Mouse (Mus musculus): ENCODE data around the gene Zfp82. TPM values are rescaled to one million over a fixed set of nuclear protein-coding genes. Genes with fewer than 3 reads are reported as not detected.

Gene Zfp82
- total and polyA plus RNA-seq, 3 experiments, result 2.0 to 2.2 TPM; not detected in 1

DNA sequence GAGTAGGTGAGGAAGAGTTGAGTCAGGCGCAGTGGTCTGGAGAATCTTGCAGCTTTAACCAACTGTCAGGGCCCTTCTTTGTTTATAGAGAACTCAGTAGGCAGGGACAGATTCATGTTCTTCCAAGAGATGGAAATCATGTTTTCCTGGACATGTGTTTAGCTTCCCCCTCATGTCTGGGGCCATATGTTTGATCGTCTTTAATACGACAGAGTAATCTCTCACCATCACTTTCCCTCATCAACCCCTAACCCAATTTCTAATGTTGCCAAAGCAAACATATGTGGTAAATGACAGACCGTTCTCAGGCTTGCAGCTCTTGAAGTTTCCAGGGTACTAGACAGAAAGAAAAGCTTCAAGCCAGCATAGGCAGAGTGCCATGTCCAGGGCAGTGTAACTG, 24.6 kb downstream of the Zfp82 start:
- no peak for DNase-seq (ENCODE audit: low read depth, low spot score)
- Histone ChIP-seq H3K79me2 (ENCODE audit: control insufficient read depth, insufficient read depth, low read length, poor library complexity) (no peaks in the 10 kb centered on the region), H3K36me3 (ENCODE audit: control insufficient read depth in 1 of 2, insufficient read depth in 2 of 2, low read length in 2 of 2) (peaks cover 0 to 5% of the 10 kb centered on the region in 2 experiments; a peak in 2 of 4 replicates), H3K9me3 (replicated peaks; ENCODE audit: insufficient read depth, low read length) (no peaks in the 10 kb centered on the region), H3K27me3 (ENCODE audit: control insufficient read depth in 1 of 2, insufficient read depth in 2 of 2, low read length in 2 of 2) (no peaks in the 10 kb centered on the region), H3K4me1 (ENCODE audit: control insufficient read depth in 1 of 2, insufficient read depth in 2 of 2, low read length in 2 of 2) (peaks cover 3 to 4% of the 10 kb centered on the region in 2 experiments; a peak in 3 of 4 replicates), H3K9ac (ENCODE audit: control insufficient read depth, low read depth, low read length, poor library complexity, severe bottlenecking) (no peak overlapping the region), H3K27ac (ENCODE audit: control insufficient read depth, low read depth, low read length) (no peak overlapping the region), H3K4me3 (ENCODE audit: control insufficient read depth in 1 of 2, insufficient read depth in 1 of 2, low read depth in 2 of 2, low read length in 2 of 2) (no peak overlapping the region)
- TF ChIP-seq MYC (IDR thresholded peaks at IDR 0.05; ENCODE audit: low read depth, low read length) (no peak), POLR2A (IDR thresholded peaks at IDR 0.05; ENCODE audit: control insufficient read depth in 1 of 2, insufficient read depth in 1 of 2, low read depth in 1 of 2, low read length in 2 of 2, poor library complexity in 1 of 2) (no peak), ZMIZ1 (IDR thresholded peaks at IDR 0.05; ENCODE audit: low read depth, low read length) (no peak), CHD2 (IDR thresholded peaks at IDR 0.05; ENCODE audit: low read length) (no peak), JUND (IDR thresholded peaks at IDR 0.05; ENCODE audit: low read depth, low read length) (no peak), SIN3A (IDR thresholded peaks at IDR 0.05; ENCODE audit: low read length) (no peak), TAL1 (IDR thresholded peaks at IDR 0.05; ENCODE audit: low read length) (no peak), HCFC1 (IDR thresholded peaks at IDR 0.05; ENCODE audit: low read depth, low read length) (no peak), RCOR1 (IDR thresholded peaks at IDR 0.05; ENCODE audit: low read depth, low read length) (no peak), BHLHE40 (IDR thresholded peaks at IDR 0.05; ENCODE audit: borderline replicate concordance, low read depth, low read length) (no peak), GATA1 (IDR thresholded peaks at IDR 0.05; ENCODE audit: low read depth, low read length) (no peak), ELF1 (IDR thresholded peaks at IDR 0.05; ENCODE audit: low read depth, low read length) (no peak)

DNA sequence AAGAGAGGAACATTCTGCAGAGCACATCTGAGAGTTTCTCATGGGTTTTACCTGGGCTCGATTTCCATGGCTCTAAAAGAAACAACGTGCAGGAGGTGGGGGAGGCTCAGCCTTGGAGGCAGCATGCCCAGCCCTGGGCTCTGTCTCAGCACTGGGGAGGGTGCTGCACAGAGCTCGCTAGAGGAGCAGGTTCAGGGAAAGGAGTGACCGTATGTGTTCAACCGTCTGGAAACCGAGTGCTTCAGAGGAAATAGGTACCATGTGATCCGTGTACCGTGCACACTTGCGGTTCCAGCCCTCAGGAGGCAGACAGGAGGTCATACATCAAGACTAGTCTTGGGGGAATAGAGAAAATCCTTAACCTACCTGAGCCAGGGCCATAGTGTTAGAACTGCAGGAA, 28.3 kb downstream of the Zfp82 start:
- DNase-seq (ENCODE audit: low read depth, low spot score), result no peak
- H3K4me3 ChIP-seq (ENCODE audit: control insufficient read depth in 1 of 2, insufficient read depth in 1 of 2, low read depth in 2 of 2, low read length in 2 of 2), result no peak overlapping the region

More for the DNA sequence above, 28.3 kb downstream of the Zfp82 start:
- no peaks in the 10 kb centered on the region for H3K27me3 ChIP-seq (ENCODE audit: control insufficient read depth in 1 of 2, insufficient read depth in 2 of 2, low read length in 2 of 2)
- no peak for TF ChIP-seq MAX (IDR thresholded peaks at IDR 0.05; ENCODE audit: low read length)
- TF ChIP-seq RCOR1 (IDR thresholded peaks at IDR 0.05; ENCODE audit: low read depth, low read length), result no peak
- TF ChIP-seq MAZ (IDR thresholded peaks at IDR 0.05; ENCODE audit: low read depth, low read length), result no peak
- TF ChIP-seq RAD21 (IDR thresholded peaks at IDR 0.05; ENCODE audit: low read depth, low read length), result no peak
- no peak for TF ChIP-seq UBTF (IDR thresholded peaks at IDR 0.05; ENCODE audit: borderline replicate concordance, insufficient read depth, low read depth, low read length)
- TF ChIP-seq USF2 (IDR thresholded peaks at IDR 0.05; ENCODE audit: borderline replicate concordance in 1 of 2, insufficient read depth in 1 of 2, low read depth in 1 of 2, low read length in 2 of 2), result no peak
- no peak for TF ChIP-seq POLR2AphosphoS5 (IDR thresholded peaks at IDR 0.05; ENCODE audit: borderline replicate concordance, low read depth, low read length)
- no peak for TF ChIP-seq TAL1 (IDR thresholded peaks at IDR 0.05; ENCODE audit: low read length)
- TF ChIP-seq CHD2 (IDR thresholded peaks at IDR 0.05; ENCODE audit: low read length), result no peak
- no peak for TF ChIP-seq MAFK (IDR thresholded peaks at IDR 0.05; ENCODE audit: borderline replicate concordance, low read depth, low read length)
- no peak for TF ChIP-seq TBP (IDR thresholded peaks at IDR 0.05; ENCODE audit: low read depth, low read length)
- no peak for TF ChIP-seq SMC3 (IDR thresholded peaks at IDR 0.05; ENCODE audit: low read depth, low read length)
- TF ChIP-seq NRF1 (IDR thresholded peaks at IDR 0.05; ENCODE audit: insufficient read depth, low read depth, low read length, poor library complexity, severe bottlenecking), result no peak
- TF ChIP-seq MYC (IDR thresholded peaks at IDR 0.05; ENCODE audit: low read depth, low read length), result no peak
- TF ChIP-seq ZC3H11A (IDR thresholded peaks at IDR 0.05; ENCODE audit: low read depth, low read length), result no peak
- TF ChIP-seq GABPA (IDR thresholded peaks at IDR 0.05; ENCODE audit: low read depth, low read length), result no peak
- no peak for TF ChIP-seq MEF2A (IDR thresholded peaks at IDR 0.05; ENCODE audit: extremely low read depth, insufficient replicate concordance, low read depth, low read length, poor library complexity, severe bottlenecking)
- no peaks in the 10 kb centered on the region for H3K4me1 ChIP-seq (ENCODE audit: control insufficient read depth in 1 of 2, insufficient read depth in 2 of 2, low read length in 2 of 2)
- H3K9ac ChIP-seq (ENCODE audit: control insufficient read depth, low read depth, low read length, poor library complexity, severe bottlenecking), result no peak overlapping the region
- no peaks in the 10 kb centered on the region for H3K36me3 ChIP-seq (ENCODE audit: control insufficient read depth in 1 of 2, insufficient read depth in 2 of 2, low read length in 2 of 2)
- no peaks in the 10 kb centered on the region for H3K79me2 ChIP-seq (ENCODE audit: control insufficient read depth, insufficient read depth, low read length, poor library complexity)
- no peak overlapping the region for H3K27ac ChIP-seq (ENCODE audit: control insufficient read depth, low read depth, low read length)
- no peaks in the 10 kb centered on the region for H3K9me3 ChIP-seq (replicated peaks; ENCODE audit: insufficient read depth, low read length)
